8 mouse cellular contexts compared by ENCODE assay signal in genomic region chr2:173340044-173340601, GRCm38 (mm10).
DNase-seq lines count a peak whose midpoint lies in the region; ATAC-seq lines count a peak whose summit lies in the region.

No protein-coding gene starts in this region.

- peak overlapping the region; percentile 34 for H3K9ac ChIP-seq in embryonic facial prominence, embryonic 12.5 days
- H3K9ac ChIP-seq in heart, embryonic 16.5 days (ENCODE audit: low read length) = peak overlapping the region; percentile 55
- H3K9ac ChIP-seq in limb, embryonic 15.5 days = no peak overlapping the region

- peak; percentile 43; the same call in 1 of the 2 replicates for ATAC-seq in embryonic facial prominence, embryonic 12.5 days (ENCODE audit: insufficient number of reproducible peaks, insufficient read depth, low FRiP score, low TSS enrichment)
- ATAC-seq in heart, embryonic 16.5 days (replicated peaks; ENCODE audit: extremely low read depth, insufficient read depth, low FRiP score) = no peak
- ATAC-seq in limb, embryonic 15.5 days (ENCODE audit: insufficient number of reproducible peaks, low FRiP score, low TSS enrichment, low read depth) = peak; percentile 50; the same call in 1 of the 2 replicates

- no peaks in the 10 kb centered on the region; the same call in 1 of the 2 replicates for H3K9me3 ChIP-seq in embryonic facial prominence, embryonic 12.5 days
- H3K9me3 ChIP-seq in heart, embryonic 16.5 days (replicated peaks; ENCODE audit: control insufficient read depth, low read length) = peaks cover 3% of the 10 kb centered on the region
- H3K9me3 ChIP-seq in limb, embryonic 15.5 days = no peaks in the 10 kb centered on the region

- intact Hi-C loops in left cerebral cortex, postnatal 25 days (cut with DNase I) = no loop called here
- intact Hi-C loops in left cerebral cortex, postnatal 36 days (cut with DNase I) = no loop called here

- 0 out of 2 replicates have a peak, but pooled peaks cover 4% of the 10 kb centered on the region for H3K27me3 ChIP-seq in embryonic facial prominence, embryonic 12.5 days
- no peaks in the 10 kb centered on the region for H3K27me3 ChIP-seq in heart, embryonic 16.5 days (ENCODE audit: control insufficient read depth, insufficient read depth, low read length)
- H3K27me3 ChIP-seq in limb, embryonic 15.5 days = no peaks in the 10 kb centered on the region

- peak overlapping the region; percentile 41 for H3K4me2 ChIP-seq in embryonic facial prominence, embryonic 12.5 days (replicated peaks)
- H3K4me2 ChIP-seq in heart, embryonic 16.5 days (ENCODE audit: low read depth, low read length) = peak overlapping the region; percentile 51
- peak overlapping the region; percentile 44 for H3K4me2 ChIP-seq in limb, embryonic 15.5 days

- peaks cover 65% of the 10 kb centered on the region for H3K4me1 ChIP-seq in embryonic facial prominence, embryonic 12.5 days
- peaks cover 43% of the 10 kb centered on the region for H3K4me1 ChIP-seq in heart, embryonic 16.5 days (ENCODE audit: control insufficient read depth, insufficient read depth, low read length)
- H3K4me1 ChIP-seq in limb, embryonic 15.5 days = peaks cover 78% of the 10 kb centered on the region

- DNase-seq in left cerebral cortex, postnatal 25 days (ENCODE audit: low spot score in 2 of 2) = peak; percentile 27 to 46
- no peak for DNase-seq in left cerebral cortex, postnatal 36 days (ENCODE audit: low spot score in 2 of 2)
- peak; percentile 86 to 87 for DNase-seq in right cerebral cortex, postnatal 10 days (ENCODE audit: low spot score in 2 of 2)
- no peak for DNase-seq in spleen, adult 12 weeks (ENCODE audit: low spot score)
- DNase-seq in ovary, postnatal 10 days (ENCODE audit: low spot score) = no peak

- H3K4me3 ChIP-seq in embryonic facial prominence, embryonic 12.5 days = 0 out of 2 replicates have a peak overlapping the region, but pooled peaks have one; percentile 6
- H3K4me3 ChIP-seq in heart, embryonic 16.5 days (ENCODE audit: low read length) = peak overlapping the region; percentile 8
- H3K4me3 ChIP-seq in limb, embryonic 15.5 days = 0 out of 2 replicates have a peak overlapping the region, but pooled peaks have one; percentile 19

- H3K36me3 ChIP-seq in embryonic facial prominence, embryonic 12.5 days = no peaks in the 10 kb centered on the region
- no peaks in the 10 kb centered on the region for H3K36me3 ChIP-seq in heart, embryonic 16.5 days (ENCODE audit: control insufficient read depth, insufficient read depth)
- no peaks in the 10 kb centered on the region for H3K36me3 ChIP-seq in limb, embryonic 15.5 days

- 2% methylated on average over 26 of the region's 26 CpGs for WGBS in embryonic facial prominence, embryonic 12.5 days
- 12% methylated on average over 26 of the region's 26 CpGs for WGBS in heart, embryonic 16.5 days
- 4% methylated on average over 26 of the region's 26 CpGs for WGBS in limb, embryonic 15.5 days

- H3K27ac ChIP-seq in embryonic facial prominence, embryonic 12.5 days = peak overlapping the region; percentile 80
- peak overlapping the region; percentile 12 for H3K27ac ChIP-seq in heart, embryonic 16.5 days (ENCODE audit: low read length)
- peak overlapping the region; percentile 69 for H3K27ac ChIP-seq in limb, embryonic 15.5 days

Comparison
In these comparisons a context has a peak if more than half of its experiments do, and no peak if none do; other contexts are left out.
1. DNase-seq: peak in left cerebral cortex, postnatal 25 days (2 of 2) and right cerebral cortex, postnatal 10 days (2 of 2); none in left cerebral cortex, postnatal 36 days (0 of 2), spleen, adult 12 weeks (single experiment) and ovary, postnatal 10 days (single experiment).
2. H3K27ac ChIP-seq: peak in every context shown above with its lines; median percentile 80 in embryonic facial prominence, embryonic 12.5 days; 69 in limb, embryonic 15.5 days; 12 in heart, embryonic 16.5 days.
3. Peak in every context shown above with its lines, with median percentiles within 50 percentile points of each other: H3K4me2 ChIP-seq and H3K4me3 ChIP-seq.